Mouse (Mus musculus): ENCODE data around the gene Krt83.

Krt83 gene

GRCm38 (mm10) chr15:101479007-101479665 lies 12.2 kb downstream of the Krt83 start:
- DNase-seq (ENCODE audit: low read depth, low spot score): peak; percentile 68

GRCm38 (mm10) chr15:101472952-101473528 lies 18.3 kb downstream of the Krt83 start, which contains the start of gene Krt86:
Krt86 (plus strand) TSS chr15:101473478.
- DNase-seq (ENCODE audit: low read depth, low spot score): peak; percentile 69

GRCm38 (mm10) chr15:101469093-101469492 lies 22.2 kb downstream of the Krt83 start:
- no peak for DNase-seq (ENCODE audit: low read depth, low spot score)

- DNase-seq (ENCODE audit: low read depth, low spot score): no peak
Observed at GRCm38 (mm10) chr15:101463651-101464050, 27.7 kb downstream of the Krt83 start, which contains the start of gene Krt81. Krt81 (minus strand) TSS chr15:101463751.

- peak; percentile 30 for DNase-seq (ENCODE audit: low read depth, low spot score)
Observed at GRCm38 (mm10) chr15:101459283-101459682, 32.0 kb downstream of the Krt83 start.

- no peak for DNase-seq (ENCODE audit: low read depth, low spot score)
Observed at GRCm38 (mm10) chr15:101458361-101458930, 32.9 kb downstream of the Krt83 start.

GRCm38 (mm10) chr15:101455891-101456290 lies 35.4 kb downstream of the Krt83 start:
- no peak for DNase-seq (ENCODE audit: low read depth, low spot score)

GRCm38 (mm10) chr15:101455292-101455691 lies 36.0 kb downstream of the Krt83 start:
- no peak for DNase-seq (ENCODE audit: low read depth, low spot score)

GRCm38 (mm10) chr15:101454774-101455173 lies 36.5 kb downstream of the Krt83 start:
- no peak for DNase-seq (ENCODE audit: low read depth, low spot score)

- peak; percentile 81 for DNase-seq (ENCODE audit: low read depth, low spot score)
Observed at GRCm38 (mm10) chr15:101453093-101453736, 38.1 kb downstream of the Krt83 start.

GRCm38 (mm10) chr15:101447444-101447843 lies 43.9 kb downstream of the Krt83 start, which contains the start of gene Krt88:
Krt88 (plus strand) TSS chr15:101447744.
- no peak for DNase-seq (ENCODE audit: low read depth, low spot score)

GRCm38 (mm10) chr15:101446572-101446971 lies 44.7 kb downstream of the Krt83 start:
- no peak for DNase-seq (ENCODE audit: low read depth, low spot score)

GRCm38 (mm10) chr15:101440837-101441236 lies 50.5 kb downstream of the Krt83 start:
- no peak for DNase-seq (ENCODE audit: low read depth, low spot score)

GRCm38 (mm10) chr15:101438555-101438954 lies 52.8 kb downstream of the Krt83 start, which contains the start of gene Krt87:
Krt87 (minus strand) TSS chr15:101438804.
- peak; percentile 18 for DNase-seq (ENCODE audit: low read depth, low spot score)

- no peak for DNase-seq (ENCODE audit: low read depth, low spot score)
Observed at GRCm38 (mm10) chr15:101436611-101437010, 54.7 kb downstream of the Krt83 start.
